Mouse (Mus musculus): ENCODE measurements at regions not wholly inside any gene's neighbourhood (a gene's known extent, or its start where the extent isn't known, plus 50 kb on each side); places are given as distances from the start of the nearest gene placed in this dataset.

GRCm38 (mm10) chr19:56077491-56077890 lies 209.4 kb upstream of the Habp2 start:
- H3K9ac ChIP-seq (ENCODE audit: low read length) = no peak overlapping the region

GRCm38 (mm10) chr19:56086413-56087083 lies 200.4 kb upstream of the Habp2 start:
- no peak overlapping the region for H3K4me2 ChIP-seq (ENCODE audit: low read depth, low read length, severe bottlenecking)
- H3K27me3 ChIP-seq (ENCODE audit: control insufficient read depth, insufficient read depth, low read length) = no peaks in the 10 kb centered on the region
- no peak for ATAC-seq (replicated peaks; ENCODE audit: low FRiP score)
- peaks cover 7% of the 10 kb centered on the region for H3K9me3 ChIP-seq (ENCODE audit: control insufficient read depth, low read length)
- no peak overlapping the region for H3K9ac ChIP-seq (ENCODE audit: low read length)
- no peak overlapping the region for H3K27ac ChIP-seq (ENCODE audit: low read depth, low read length)
- WGBS = 86% methylated on average over 7 of the region's 7 CpGs
- H3K4me3 ChIP-seq (ENCODE audit: low read depth, low read length) = no peak overlapping the region
- no peaks in the 10 kb centered on the region for H3K36me3 ChIP-seq (ENCODE audit: control insufficient read depth, insufficient read depth, low read length)
- no peaks in the 10 kb centered on the region for H3K4me1 ChIP-seq (replicated peaks; ENCODE audit: control insufficient read depth, insufficient read depth, low read length)
- no peak for DNase-seq (ENCODE audit: low spot score)

More at GRCm38 (mm10) chr19:56077491-56077890, 209.4 kb upstream of the Habp2 start:
- Histone ChIP-seq H3K4me1 (replicated peaks; ENCODE audit: control insufficient read depth, insufficient read depth, low read length) (0 out of 2 replicates have a peak, but pooled peaks cover 2% of the 10 kb centered on the region), H3K36me3 (ENCODE audit: control insufficient read depth, insufficient read depth, low read length) (no peaks in the 10 kb centered on the region), H3K4me3 (ENCODE audit: low read depth, low read length) (no peak overlapping the region), H3K27me3 (ENCODE audit: control insufficient read depth, insufficient read depth, low read length) (no peaks in the 10 kb centered on the region; the same call in 1 of the 2 replicates), H3K9me3 (ENCODE audit: control insufficient read depth, low read length) (no peaks in the 10 kb centered on the region), H3K4me2 (ENCODE audit: low read depth, low read length, severe bottlenecking) (no peak overlapping the region), H3K27ac (ENCODE audit: low read depth, low read length) (no peak overlapping the region)
- WGBS = 82% methylated on average over 8 of the region's 8 CpGs
- ATAC-seq (replicated peaks; ENCODE audit: low FRiP score) (no peak), DNase-seq (ENCODE audit: low spot score) (no peak)

DNA sequence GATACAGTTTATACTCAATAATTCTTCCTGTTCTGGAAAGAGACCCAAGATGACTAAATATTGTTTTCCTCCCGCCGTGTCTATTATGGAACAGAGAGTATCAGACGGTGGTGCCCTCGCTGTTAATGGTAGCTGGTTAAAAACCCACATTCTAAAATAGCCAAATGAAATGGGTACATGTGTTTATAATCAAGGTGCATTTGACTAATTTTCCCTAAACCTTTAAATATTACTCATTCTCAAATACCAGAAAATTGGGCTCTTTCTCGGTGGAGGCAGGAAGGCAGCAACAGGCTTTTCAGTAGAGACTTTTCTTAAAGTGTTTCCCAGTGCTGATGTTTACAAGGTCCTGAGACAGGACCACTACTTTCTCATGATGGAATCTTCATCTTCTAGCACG lies 199.8 kb upstream of the Habp2 start:
- 81% methylated on average over 6 of the region's 6 CpGs for WGBS

DNA sequence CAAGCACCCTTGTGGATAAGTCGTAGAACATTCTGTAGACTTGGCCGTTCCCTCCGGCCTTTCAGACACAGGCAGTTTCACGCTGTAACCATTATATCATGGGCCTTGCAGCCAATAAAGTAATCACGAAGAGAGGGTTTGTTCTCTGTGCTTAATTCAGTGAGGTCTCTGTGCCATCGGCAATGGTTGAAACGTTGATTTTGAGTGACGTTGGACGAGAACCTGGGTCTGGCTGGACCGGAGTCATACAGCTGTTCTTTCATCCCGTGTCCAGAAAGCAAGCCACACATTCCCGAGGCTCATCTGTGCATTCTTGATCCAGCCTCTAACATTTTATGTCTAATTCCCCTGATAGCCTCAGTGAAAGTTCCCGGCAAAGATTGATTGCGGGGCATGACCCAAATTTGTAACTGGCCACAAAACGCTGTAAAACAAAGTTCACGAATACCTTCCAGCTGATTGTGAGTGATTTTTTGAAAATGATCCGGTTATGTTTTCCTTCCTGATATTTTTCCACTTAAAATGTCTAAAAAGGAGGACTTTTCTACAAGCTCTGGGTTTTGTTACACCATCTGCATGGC lies 197.1 kb upstream of the Habp2 start:
- Histone ChIP-seq H3K27me3 (ENCODE audit: control insufficient read depth, insufficient read depth, low read length) (no peaks in the 10 kb centered on the region), H3K9ac (ENCODE audit: low read length) (no peak overlapping the region), H3K4me1 (replicated peaks; ENCODE audit: control insufficient read depth, insufficient read depth, low read length) (no peaks in the 10 kb centered on the region), H3K4me3 (ENCODE audit: low read depth, low read length) (no peak overlapping the region), H3K9me3 (ENCODE audit: control insufficient read depth, low read length) (no peaks in the 10 kb centered on the region), H3K36me3 (ENCODE audit: control insufficient read depth, insufficient read depth, low read length) (no peaks in the 10 kb centered on the region), H3K4me2 (ENCODE audit: low read depth, low read length, severe bottlenecking) (no peak overlapping the region), H3K27ac (ENCODE audit: low read depth, low read length) (no peak overlapping the region)
- ATAC-seq (replicated peaks; ENCODE audit: low FRiP score) (no peak), DNase-seq (ENCODE audit: low spot score) (no peak)
- WGBS = 95% methylated on average over 17 of the region's 17 CpGs

More for the DNA sequence above, 199.8 kb upstream of the Habp2 start:
- H3K27ac ChIP-seq (ENCODE audit: low read depth, low read length) = no peak overlapping the region
- no peak overlapping the region for H3K9ac ChIP-seq (ENCODE audit: low read length)
- no peaks in the 10 kb centered on the region for H3K36me3 ChIP-seq (ENCODE audit: control insufficient read depth, insufficient read depth, low read length)
- no peak overlapping the region for H3K4me3 ChIP-seq (ENCODE audit: low read depth, low read length)
- ATAC-seq (replicated peaks; ENCODE audit: low FRiP score) (no peak), DNase-seq (ENCODE audit: low spot score) (no peak)
- H3K27me3 ChIP-seq (ENCODE audit: control insufficient read depth, insufficient read depth, low read length) = no peaks in the 10 kb centered on the region
- H3K4me1 ChIP-seq (replicated peaks; ENCODE audit: control insufficient read depth, insufficient read depth, low read length) = no peaks in the 10 kb centered on the region
- no peak overlapping the region for H3K4me2 ChIP-seq (ENCODE audit: low read depth, low read length, severe bottlenecking)
- peaks cover 7% of the 10 kb centered on the region for H3K9me3 ChIP-seq (ENCODE audit: control insufficient read depth, low read length)

- no peak overlapping the region for H3K9ac ChIP-seq (ENCODE audit: low read length)
- ATAC-seq (replicated peaks; ENCODE audit: low FRiP score) = no peak
- H3K27ac ChIP-seq (ENCODE audit: low read depth, low read length) = no peak overlapping the region
- no peaks in the 10 kb centered on the region for H3K4me1 ChIP-seq (replicated peaks; ENCODE audit: control insufficient read depth, insufficient read depth, low read length)
- H3K4me2 ChIP-seq (ENCODE audit: low read depth, low read length, severe bottlenecking) = no peak overlapping the region
- DNase-seq (ENCODE audit: low spot score) = no peak
- WGBS = 95% methylated on average over 5 of the region's 5 CpGs
- H3K36me3 ChIP-seq (ENCODE audit: control insufficient read depth, insufficient read depth, low read length) = no peaks in the 10 kb centered on the region
- no peaks in the 10 kb centered on the region for H3K27me3 ChIP-seq (ENCODE audit: control insufficient read depth, insufficient read depth, low read length)
- no peak overlapping the region for H3K4me3 ChIP-seq (ENCODE audit: low read depth, low read length)
- no peaks in the 10 kb centered on the region for H3K9me3 ChIP-seq (ENCODE audit: control insufficient read depth, low read length)
These were observed 195.4 kb upstream of the Habp2 start for GRCm38 (mm10) chr19:56091581-56091980.

GRCm38 (mm10) chr19:56095873-56096272 lies 191.1 kb upstream of the Habp2 start:
- 89% methylated on average over 6 of the region's 6 CpGs for WGBS
- Histone ChIP-seq H3K4me3 (ENCODE audit: low read depth, low read length) (no peak overlapping the region), H3K4me1 (replicated peaks; ENCODE audit: control insufficient read depth, insufficient read depth, low read length) (no peaks in the 10 kb centered on the region), H3K27me3 (ENCODE audit: control insufficient read depth, insufficient read depth, low read length) (no peaks in the 10 kb centered on the region), H3K4me2 (ENCODE audit: low read depth, low read length, severe bottlenecking) (no peak overlapping the region), H3K9ac (ENCODE audit: low read length) (no peak overlapping the region), H3K9me3 (ENCODE audit: control insufficient read depth, low read length) (peaks cover 6% of the 10 kb centered on the region), H3K27ac (ENCODE audit: low read depth, low read length) (no peak overlapping the region), H3K36me3 (ENCODE audit: control insufficient read depth, insufficient read depth, low read length) (no peaks in the 10 kb centered on the region)
- DNase-seq (ENCODE audit: low spot score) (no peak), ATAC-seq (replicated peaks; ENCODE audit: low FRiP score) (no peak)

GRCm38 (mm10) chr19:56099725-56100124 lies 187.2 kb upstream of the Habp2 start:
- H3K9me3 ChIP-seq (ENCODE audit: control insufficient read depth, low read length) = peaks cover 6% of the 10 kb centered on the region
- 88% methylated on average over 9 of the region's 9 CpGs for WGBS

DNA sequence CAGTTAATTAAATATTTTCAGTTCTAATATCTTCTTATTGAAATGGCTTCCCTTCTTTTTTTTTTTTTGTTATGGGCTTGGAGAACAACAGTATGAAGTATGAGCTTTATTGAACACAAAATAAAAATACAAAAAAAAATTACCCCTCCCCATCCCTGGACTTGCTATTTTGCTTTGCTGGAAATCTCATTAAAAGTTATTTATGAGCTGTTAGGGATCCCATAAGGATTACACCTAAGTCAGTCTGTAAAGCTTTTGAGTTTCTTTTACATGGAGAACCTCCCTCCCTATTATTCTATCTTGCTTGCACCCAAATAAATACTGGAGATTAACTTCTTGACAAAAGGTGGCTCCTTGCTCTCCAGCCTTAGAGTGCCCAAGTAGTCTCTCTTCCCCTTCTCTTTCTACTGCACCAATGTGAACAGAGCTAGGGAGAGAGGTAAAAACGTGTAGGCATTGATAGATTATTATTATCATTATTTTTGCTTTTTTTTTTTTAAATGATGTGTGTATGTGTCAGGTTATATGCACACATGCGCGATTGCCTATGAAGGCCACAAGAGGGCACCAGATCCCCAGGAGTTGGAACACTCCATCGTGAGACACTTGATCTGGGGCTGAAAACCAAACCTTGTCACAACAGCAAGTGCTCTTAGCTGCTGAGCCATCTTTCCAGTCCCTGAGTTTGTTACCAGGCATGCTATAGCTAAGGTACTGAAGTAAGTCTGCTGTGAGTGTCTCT lies 186.6 kb upstream of the Habp2 start:
- Histone ChIP-seq H3K9ac (ENCODE audit: low read length) (no peak overlapping the region), H3K36me3 (ENCODE audit: control insufficient read depth, insufficient read depth, low read length) (no peaks in the 10 kb centered on the region), H3K4me1 (replicated peaks; ENCODE audit: control insufficient read depth, insufficient read depth, low read length) (no peaks in the 10 kb centered on the region), H3K4me3 (ENCODE audit: low read depth, low read length) (no peak overlapping the region), H3K27ac (ENCODE audit: low read depth, low read length) (no peak overlapping the region), H3K9me3 (ENCODE audit: control insufficient read depth, low read length) (peaks cover 6% of the 10 kb centered on the region), H3K27me3 (ENCODE audit: control insufficient read depth, insufficient read depth, low read length) (no peaks in the 10 kb centered on the region), H3K4me2 (ENCODE audit: low read depth, low read length, severe bottlenecking) (no peak overlapping the region)
- ATAC-seq (replicated peaks; ENCODE audit: low FRiP score) (no peak), DNase-seq (ENCODE audit: low spot score) (no peak)
- whole genome bisulfite sequencing = 66% methylated on average over 4 of the region's 4 CpGs

More at GRCm38 (mm10) chr19:56099725-56100124, 187.2 kb upstream of the Habp2 start:
- no peak overlapping the region for H3K4me3 ChIP-seq (ENCODE audit: low read depth, low read length)
- no peak overlapping the region for H3K9ac ChIP-seq (ENCODE audit: low read length)
- no peaks in the 10 kb centered on the region for H3K4me1 ChIP-seq (replicated peaks; ENCODE audit: control insufficient read depth, insufficient read depth, low read length)
- H3K27ac ChIP-seq (ENCODE audit: low read depth, low read length) = no peak overlapping the region
- no peak for ATAC-seq (replicated peaks; ENCODE audit: low FRiP score)
- DNase-seq (ENCODE audit: low spot score) = no peak
- no peaks in the 10 kb centered on the region for H3K27me3 ChIP-seq (ENCODE audit: control insufficient read depth, insufficient read depth, low read length)
- H3K4me2 ChIP-seq (ENCODE audit: low read depth, low read length, severe bottlenecking) = no peak overlapping the region
- H3K36me3 ChIP-seq (ENCODE audit: control insufficient read depth, insufficient read depth, low read length) = no peaks in the 10 kb centered on the region
